Mouse (Mus musculus): ENCODE data around the gene Usp21. TPM values are rescaled to one million over a fixed set of nuclear protein-coding genes. Genes with fewer than 3 reads are reported as not detected.

Gene Usp21
- polyA plus RNA-seq, 2 experiments, result 81.2 to 104 TPM

- H3K4me1 ChIP-seq (ENCODE audit: control insufficient read depth, insufficient read depth, low read length), result peaks cover 17% of the 10 kb centered on the region
- WGBS, result 71% methylated on average over 17 of the region's 17 CpGs
- ATAC-seq (ENCODE audit: low FRiP score, low read depth), result no peak
- no peak for DNase-seq (ENCODE audit: low spot score)
- TF ChIP-seq POLR2A (IDR thresholded peaks at IDR 0.05; ENCODE audit: borderline replicate concordance, extremely low read depth, insufficient read depth, insufficient read length), result no peak
- H3K9ac ChIP-seq (ENCODE audit: low read depth, low read length, severe bottlenecking), result no peak overlapping the region
- H3K36me3 ChIP-seq (ENCODE audit: control insufficient read depth, insufficient read depth, low read length), result peaks cover 40% of the 10 kb centered on the region
- no peak overlapping the region for H3K27ac ChIP-seq (replicated peaks; ENCODE audit: low read depth, low read length)
- no peaks in the 10 kb centered on the region for H3K27me3 ChIP-seq (ENCODE audit: control insufficient read depth, insufficient read depth, low read length)
- no peak overlapping the region for H3K4me3 ChIP-seq (replicated peaks; ENCODE audit: low read length)
- H3K9me3 ChIP-seq (ENCODE audit: control insufficient read depth, low read length), result no peaks in the 10 kb centered on the region
- H3K4me2 ChIP-seq (replicated peaks; ENCODE audit: low read depth, low read length, severe bottlenecking), result no peak overlapping the region
These were observed 28.9 kb downstream of the Usp21 start for GRCm38 (mm10) chr1:171258921-171259320.

DNA sequence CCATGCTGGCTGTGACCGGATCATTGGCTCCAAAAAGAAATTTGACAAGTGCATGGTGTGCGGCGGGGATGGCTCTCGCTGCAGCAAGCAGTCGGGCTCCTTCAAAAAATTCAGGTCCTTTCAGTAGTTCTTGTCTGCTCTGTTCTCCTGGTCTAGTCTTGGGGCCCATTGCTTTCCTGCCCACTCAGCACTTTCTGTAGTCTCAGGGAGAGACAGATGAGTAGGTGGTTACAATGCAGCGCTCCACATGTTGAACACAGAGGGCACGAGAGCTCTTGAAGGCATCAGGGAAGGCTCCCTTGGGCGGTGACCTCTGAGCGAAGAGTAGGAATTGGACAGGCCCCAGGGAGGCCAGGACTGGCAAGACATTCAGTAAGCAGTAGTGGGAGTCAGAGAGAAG is 30.0 kb downstream of the Usp21 start:
- H3K36me3 ChIP-seq (ENCODE audit: control insufficient read depth, insufficient read depth, low read length), result peaks cover 44% of the 10 kb centered on the region
- no peak for DNase-seq (ENCODE audit: low spot score)
- WGBS, result 89% methylated on average over 9 of the region's 9 CpGs
- H3K9me3 ChIP-seq (ENCODE audit: control insufficient read depth, low read length), result no peaks in the 10 kb centered on the region
- H3K9ac ChIP-seq (ENCODE audit: low read depth, low read length, severe bottlenecking), result no peak overlapping the region
- TF ChIP-seq POLR2A (IDR thresholded peaks at IDR 0.05; ENCODE audit: borderline replicate concordance, extremely low read depth, insufficient read depth, insufficient read length), result no peak
- H3K27me3 ChIP-seq (ENCODE audit: control insufficient read depth, insufficient read depth, low read length), result no peaks in the 10 kb centered on the region
- no peak overlapping the region for H3K4me3 ChIP-seq (replicated peaks; ENCODE audit: low read length)
- H3K27ac ChIP-seq (replicated peaks; ENCODE audit: low read depth, low read length), result no peak overlapping the region
- H3K4me2 ChIP-seq (replicated peaks; ENCODE audit: low read depth, low read length, severe bottlenecking), result no peak overlapping the region
- ATAC-seq (ENCODE audit: low FRiP score, low read depth), result no peak
- peaks cover 9% of the 10 kb centered on the region for H3K4me1 ChIP-seq (ENCODE audit: control insufficient read depth, insufficient read depth, low read length)

DNA sequence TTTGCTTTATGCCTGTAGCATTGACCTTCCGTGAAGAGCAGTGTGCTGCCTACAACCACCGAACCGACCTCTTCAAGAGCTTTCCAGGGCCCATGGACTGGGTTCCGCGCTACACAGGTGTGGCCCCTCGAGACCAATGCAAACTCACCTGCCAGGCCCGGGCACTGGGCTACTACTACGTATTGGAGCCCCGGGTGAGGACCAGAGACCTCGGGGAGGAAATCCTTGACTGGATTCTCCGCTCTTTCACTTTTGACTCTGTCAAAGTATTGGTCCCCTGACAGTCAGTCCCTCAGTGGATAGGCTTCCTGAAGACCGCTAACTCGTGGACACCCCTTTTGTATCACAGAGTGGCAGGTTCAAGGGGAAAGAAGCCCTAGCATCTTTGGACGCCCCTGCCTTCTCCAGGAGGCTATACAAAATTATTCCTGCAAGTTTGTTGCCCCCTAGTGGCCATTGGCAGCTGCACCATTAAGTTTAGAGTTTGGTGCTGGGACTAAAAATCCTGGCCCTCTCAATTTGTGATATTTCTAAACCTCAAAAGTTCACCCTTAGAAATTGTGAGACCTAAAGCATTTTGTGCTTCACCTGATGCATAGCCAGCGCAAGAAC is 30.7 kb downstream of the Usp21 start:
- Histone ChIP-seq H3K9me3 (ENCODE audit: control insufficient read depth, low read length) (no peaks in the 10 kb centered on the region), H3K27ac (replicated peaks; ENCODE audit: low read depth, low read length) (no peak overlapping the region), H3K9ac (ENCODE audit: low read depth, low read length, severe bottlenecking) (no peak overlapping the region), H3K27me3 (ENCODE audit: control insufficient read depth, insufficient read depth, low read length) (no peaks in the 10 kb centered on the region), H3K4me3 (replicated peaks; ENCODE audit: low read length) (no peak overlapping the region), H3K4me1 (ENCODE audit: control insufficient read depth, insufficient read depth, low read length) (peaks cover 8% of the 10 kb centered on the region), H3K4me2 (replicated peaks; ENCODE audit: low read depth, low read length, severe bottlenecking) (no peak overlapping the region), H3K36me3 (ENCODE audit: control insufficient read depth, insufficient read depth, low read length) (peaks cover 44% of the 10 kb centered on the region)
- DNase-seq (ENCODE audit: low spot score) (peak; percentile 78), ATAC-seq (ENCODE audit: low FRiP score, low read depth) (no peak)
- WGBS, result 61% methylated on average over 15 of the region's 15 CpGs
- no peak for TF ChIP-seq POLR2A (IDR thresholded peaks at IDR 0.05; ENCODE audit: borderline replicate concordance, extremely low read depth, insufficient read depth, insufficient read length)

DNA sequence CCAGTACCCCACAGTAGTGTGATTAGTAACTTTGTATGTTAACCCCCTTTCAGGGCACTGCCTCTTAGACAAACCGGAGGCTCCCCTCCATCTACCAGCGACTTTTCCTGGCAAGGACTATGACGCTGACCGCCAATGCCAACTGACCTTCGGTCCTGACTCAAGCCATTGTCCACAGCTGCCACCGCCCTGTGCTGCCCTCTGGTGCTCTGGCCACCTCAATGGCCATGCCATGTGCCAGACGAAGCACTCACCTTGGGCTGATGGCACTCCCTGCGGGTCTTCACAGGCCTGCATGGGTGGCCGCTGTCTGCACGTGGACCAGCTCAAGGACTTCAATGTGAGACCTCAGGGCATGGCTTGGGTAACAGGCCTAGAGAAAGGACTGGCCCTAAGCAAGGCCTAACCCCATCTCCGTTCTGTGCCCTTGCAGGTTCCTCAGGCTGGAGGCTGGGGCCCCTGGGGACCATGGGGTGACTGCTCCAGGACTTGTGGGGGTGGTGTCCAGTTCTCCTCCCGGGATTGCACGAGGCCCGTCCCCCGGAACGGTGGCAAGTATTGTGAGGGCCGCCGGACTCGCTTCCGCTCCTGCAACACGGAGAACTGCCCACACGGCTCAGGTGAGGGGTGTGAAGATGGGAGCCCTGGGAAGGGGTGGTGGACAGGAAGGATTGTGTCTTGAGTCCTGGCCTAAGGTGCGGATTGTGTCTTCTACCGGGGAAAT is 31.5 kb downstream of the Usp21 start:
- Histone ChIP-seq H3K9me3 (ENCODE audit: control insufficient read depth, low read length) (no peaks in the 10 kb centered on the region), H3K4me1 (ENCODE audit: control insufficient read depth, insufficient read depth, low read length) (peaks cover 12% of the 10 kb centered on the region), H3K27me3 (ENCODE audit: control insufficient read depth, insufficient read depth, low read length) (no peaks in the 10 kb centered on the region), H3K4me2 (replicated peaks; ENCODE audit: low read depth, low read length, severe bottlenecking) (no peak overlapping the region), H3K27ac (replicated peaks; ENCODE audit: low read depth, low read length) (no peak overlapping the region), H3K4me3 (replicated peaks; ENCODE audit: low read length) (no peak overlapping the region), H3K9ac (ENCODE audit: low read depth, low read length, severe bottlenecking) (no peak overlapping the region), H3K36me3 (ENCODE audit: control insufficient read depth, insufficient read depth, low read length) (peaks cover 44% of the 10 kb centered on the region)
- no peak for ATAC-seq (ENCODE audit: low FRiP score, low read depth)
- no peak for TF ChIP-seq POLR2A (IDR thresholded peaks at IDR 0.05; ENCODE audit: borderline replicate concordance, extremely low read depth, insufficient read depth, insufficient read length)
- WGBS, result 91% methylated on average over 24 of the region's 24 CpGs
- no peak for DNase-seq (ENCODE audit: low spot score)

GRCm38 (mm10) chr1:171252415-171252814 is 35.4 kb downstream of the Usp21 start:
- Histone ChIP-seq H3K4me2 (replicated peaks; ENCODE audit: low read depth, low read length, severe bottlenecking) (peak overlapping the region; percentile 70), H3K4me1 (ENCODE audit: control insufficient read depth, insufficient read depth, low read length) (peaks cover 40% of the 10 kb centered on the region), H3K36me3 (ENCODE audit: control insufficient read depth, insufficient read depth, low read length) (peaks cover 23% of the 10 kb centered on the region), H3K9me3 (ENCODE audit: control insufficient read depth, low read length) (no peaks in the 10 kb centered on the region), H3K27ac (replicated peaks; ENCODE audit: low read depth, low read length) (peak overlapping the region; percentile 94), H3K9ac (ENCODE audit: low read depth, low read length, severe bottlenecking) (peak overlapping the region; percentile 52), H3K27me3 (ENCODE audit: control insufficient read depth, insufficient read depth, low read length) (no peaks in the 10 kb centered on the region), H3K4me3 (replicated peaks; ENCODE audit: low read length) (peak overlapping the region; percentile 39)
- peak; percentile 4 for ATAC-seq (ENCODE audit: low FRiP score, low read depth)
- TF ChIP-seq POLR2A (IDR thresholded peaks at IDR 0.05; ENCODE audit: borderline replicate concordance, extremely low read depth, insufficient read depth, insufficient read length), result no peak
- peak; percentile 30 for DNase-seq (ENCODE audit: low spot score)
- WGBS, result 37% methylated on average over 17 of the region's 17 CpGs

Measured in limb, embryonic 14.5 days (tissue).